Mouse (Mus musculus) embryonic facial prominence, embryonic 14.5 days (tissue): ENCODE measurements at regions not wholly inside any gene's neighbourhood (a gene's known extent, or its start where the extent isn't known, plus 50 kb on each side); places are given as distances from the start of the nearest gene placed in this dataset.

Source experiments
- ATAC-seq: fragments of 200-750 bp; cut with Nextera tagmentation; 2 replicates; pipeline ENCODE4 v1.8.0; 2017; ENCODE audit warnings: low read depth, moderate number of reproducible peaks, moderate TSS enrichment
- DNase-seq: peaks from one replicate; pipeline ENCODE4 v3.0.0-alpha.2; 2015; ENCODE audit warnings: low spot score
- H3K27ac ChIP-seq: fragments of 300-500 bp; sonication (generic); replicated peaks from 2 replicates; pipeline ENCODE4 v1.5.1; 2014; ENCODE audit warnings: low read depth, mild to moderate bottlenecking, low read length, moderate library complexity
- H3K27me3 ChIP-seq: fragments of 300-500 bp; sonication (generic); replicated peaks from 2 replicates; pipeline ENCODE4 v1.6.1; 2014; ENCODE audit warnings: low read length; ENCODE audit not compliant: control insufficient read depth, insufficient read depth
- H3K36me3 ChIP-seq: fragments of 300-500 bp; sonication (generic); 2 replicates; pipeline ENCODE4 v1.6.1; 2014; ENCODE audit warnings: low read length, mixed read lengths; ENCODE audit not compliant: control insufficient read depth, insufficient read depth
- H3K4me1 ChIP-seq: fragments of 300-500 bp; sonication (generic); 2 replicates; pipeline ENCODE4 v1.6.1; 2014; ENCODE audit warnings: antibody characterized with exemption, low read length; ENCODE audit not compliant: control insufficient read depth, insufficient read depth
- H3K4me2 ChIP-seq: fragments of 300-500 bp; sonication (generic); 2 replicates; pipeline ENCODE4 v1.6.1; 2014; ENCODE audit warnings: low read depth, mild to moderate bottlenecking, low read length, moderate library complexity, mixed read lengths
- H3K4me3 ChIP-seq: fragments of 300-500 bp; sonication (generic); 2 replicates; pipeline ENCODE4 v1.5.1; 2014; ENCODE audit warnings: low read depth, mild to moderate bottlenecking, low read length
- H3K9ac ChIP-seq: fragments of 300-500 bp; sonication (generic); 2 replicates; pipeline ENCODE4 v1.6.1; 2014; ENCODE audit warnings: low read depth, mild to moderate bottlenecking, low read length, moderate library complexity, mixed read lengths
- H3K9me3 ChIP-seq: fragments of 300-500 bp; sonication (generic); 2 replicates; pipeline ENCODE4 v1.6.1; 2016; ENCODE audit warnings: low read length; ENCODE audit not compliant: control insufficient read depth
- WGBS: fragments of 180-500 bp; shearing (Covaris S2); extraction: QIAGEN DNeasy Blood & Tissue Kit; methylation state at CpG from one replicate; pipeline ENCODE4 v1.1.7; 2014; 5-methylcytosine and 5-hydroxymethylcytosine counted together

DNA sequence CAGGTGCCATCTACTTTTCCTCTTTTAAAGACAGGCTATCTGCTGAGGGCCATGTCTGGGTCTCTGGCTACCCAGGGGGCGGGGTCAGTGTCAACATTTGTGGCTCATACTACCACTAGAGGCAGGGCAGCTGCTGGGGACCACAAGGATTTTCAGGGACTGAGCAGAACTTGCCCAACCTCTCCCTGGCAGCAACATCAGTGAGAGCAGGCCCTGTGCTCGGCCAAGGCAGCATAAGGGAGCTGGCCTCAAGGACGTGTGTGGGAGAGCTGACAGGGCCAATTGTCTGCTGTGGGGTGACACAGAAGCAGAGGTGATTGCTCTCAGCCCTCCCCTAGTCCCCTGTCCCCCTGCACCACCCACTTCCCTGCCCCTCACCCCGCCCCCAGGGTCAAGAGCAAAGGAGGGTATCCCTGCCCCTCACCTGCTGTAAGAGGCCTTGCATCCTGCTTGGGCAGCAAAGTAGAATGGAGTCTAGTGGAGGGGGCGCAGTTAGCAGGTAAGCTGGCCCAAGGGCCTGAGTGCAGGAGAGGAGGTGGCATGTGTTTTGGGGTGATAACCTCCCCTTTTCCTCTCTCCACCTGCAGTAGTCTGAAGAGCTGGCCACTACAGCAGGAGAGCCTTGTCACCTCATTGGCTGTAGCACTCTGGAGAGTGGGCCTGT is 51.7 kb upstream of the Slc35f5 start:
- ATAC-seq (no peak), DNase-seq (no peak)
- 58% methylated on average over 4 of the region's 5 CpGs for WGBS
- H3K4me3 ChIP-seq, result no peak overlapping the region
- H3K9ac ChIP-seq, result no peak overlapping the region
- H3K4me2 ChIP-seq, result no peak overlapping the region
- H3K27ac ChIP-seq, result no peak overlapping the region
- no peaks in the 10 kb centered on the region for H3K36me3 ChIP-seq
- H3K4me1 ChIP-seq, result no peaks in the 10 kb centered on the region
- H3K27me3 ChIP-seq, result no peaks in the 10 kb centered on the region
- no peaks in the 10 kb centered on the region for H3K9me3 ChIP-seq
